Comparison of ENCODE assay signal across 17 mouse cellular contexts in genomic region chr6:116356948-116357325, GRCm38 (mm10). TPM values are rescaled to one million over a fixed set of nuclear protein-coding genes. Genes with fewer than 3 reads are reported as not detected.
DNase-seq lines count a peak whose midpoint lies in the region; ATAC-seq and TF ChIP-seq lines count a peak whose summit lies in the region.
"Had no signal": no experiment of that assay in that cellular context is flagged by ENCODE, and none has a peak within 500 bp of the region (broad histone marks: within the 10 kb centered on the region; RNA-seq: fewer than 3 reads in every experiment).

No protein-coding gene starts in this region.

- TF ChIP-seq CTCF in brain, embryonic 14.5 days (IDR thresholded peaks at IDR 0.05; ENCODE audit: borderline replicate concordance, extremely low read depth, insufficient read depth, insufficient read length) = no peak

- no peak for TF ChIP-seq POLR2A in brain, embryonic 14.5 days (IDR thresholded peaks at IDR 0.05; ENCODE audit: borderline replicate concordance, extremely low read depth, insufficient read depth, insufficient read length, poor library complexity, severe bottlenecking)

- ATAC-seq in frontal cortex, adult (ENCODE audit: low TSS enrichment) = peak; percentile 57; the same call in 1 of the 2 replicates
- no peak for ATAC-seq in megakaryocyte-erythroid progenitor cell, adult 5-6 weeks (replicated peaks; ENCODE audit: low FRiP score, low TSS enrichment, poor library complexity, severe bottlenecking)
- ATAC-seq: forebrain, embryonic 13.5 days; hindbrain, embryonic 16.5 days; intestine, postnatal 0 days; midbrain, embryonic 13.5 days had no signal

- no peak for DNase-seq in frontal cortex, postnatal 14 days (ENCODE audit: low spot score in 2 of 2)
- DNase-seq in layer of hippocampus, adult 9-11 months = peak; percentile 28
- no peak for DNase-seq in layer of hippocampus, adult 11-12 months (ENCODE audit: low spot score)
- peak; percentile 18 for DNase-seq in right cerebral cortex, adult 18-20 months
- DNase-seq in right cerebral cortex, postnatal 10 days (ENCODE audit: low spot score in 2 of 2) = no peak
- DNase-seq in brain, embryonic 14.5 days (ENCODE audit: low read depth) = peak; percentile 11
- DNase-seq: adrenal gland, postnatal 14 days; kidney, postnatal 4 days; lung, postnatal 14 days; thymus, adult 2 months; thymus, postnatal 4 days had no signal

RNA-seq across cellular contexts. Expression of gene March8, which starts 19.1 kb away (rescaled TPM):
- polyA plus RNA-seq in brain, embryonic 14.5 days (2012; rRNA removed) = 166 and 169 TPM in 2 replicates
- 48.1 and 51.8 TPM in 2 replicates for total RNA-seq in megakaryocyte-erythroid progenitor cell, adult 5-6 weeks (2014; fragmentation: Nextera tagmentation)
- 47.0 and 51.0 TPM in 2 replicates for total RNA-seq in megakaryocyte-erythroid progenitor cell, adult 5-6 weeks (2017)

Comparison
In these comparisons a context has a peak if more than half of its experiments do, and no peak if none do; other contexts are left out.
1. DNase-seq: peak in layer of hippocampus, adult 9-11 months (single experiment), right cerebral cortex, adult 18-20 months (single experiment) and brain, embryonic 14.5 days (single experiment); none in frontal cortex, postnatal 14 days (0 of 2), layer of hippocampus, adult 11-12 months (single experiment) and right cerebral cortex, postnatal 10 days (0 of 2).